Mouse (Mus musculus): ENCODE data around the gene Arhgap23. TPM values are rescaled to one million over a fixed set of nuclear protein-coding genes. Genes with fewer than 3 reads are reported as not detected.

Gene Arhgap23
- total and polyA plus RNA-seq, 3 experiments = 1.2 to 5.6 (median 4.2) TPM

- Histone ChIP-seq H3K27me3 (replicated peaks) (no peaks in the 10 kb centered on the region), H3K36me3 (replicated peaks in 1 of 2; ENCODE audit: control insufficient read depth in 1 of 2, insufficient read depth in 1 of 2, low read length in 1 of 2) (peaks cover 10 to 59% of the 10 kb centered on the region in 2 experiments), H3K9me3 (replicated peaks; ENCODE audit: low read length) (no peaks in the 10 kb centered on the region), H3K4me2 (ENCODE audit: insufficient read depth, low read depth, poor library complexity, severe bottlenecking) (no peak overlapping the region), H3K4me3 (replicated peaks in 1 of 3; ENCODE audit: low read depth in 2 of 3, low read length in 2 of 3, poor library complexity in 1 of 3) (no peak overlapping the region), H3K79me2 (replicated peaks; ENCODE audit: control insufficient read depth, extremely low read depth, insufficient read depth, poor library complexity, severe bottlenecking) (no peaks in the 10 kb centered on the region), H3K9ac (ENCODE audit: insufficient read depth, low read depth) (no peak overlapping the region), H3K4me1 (ENCODE audit: control insufficient read depth in 1 of 2, insufficient read depth in 2 of 2) (peaks cover 4 to 9% of the 10 kb centered on the region in 2 experiments), H3K27ac (ENCODE audit: insufficient read depth, low read depth) (no peak overlapping the region)
- in situ Hi-C loops (cut with MboI; ENCODE audit: low pct_ligation_motif_present, low pct_unique_long_range_greater_than_20kb, low sequenced_read_pairs) = loop anchor here (5.0 kb wide), 1 partner anchor 61 kb away; no protein-coding TSS in a partner anchor
- TF ChIP-seq SIN3A (IDR thresholded peaks at IDR 0.05; ENCODE audit: low read length) (peak; percentile 73), MAX (IDR thresholded peaks at IDR 0.05; ENCODE audit: low read length) (no peak), ELF1 (IDR thresholded peaks at IDR 0.05; ENCODE audit: low read depth, low read length) (peak; percentile 45), TBP (conservative IDR thresholded peaks at IDR 0.05; ENCODE audit: low read depth, low read length) (no peak), MAZ (IDR thresholded peaks at IDR 0.05; ENCODE audit: low read depth, low read length) (peak; percentile 75), MEF2A (IDR thresholded peaks at IDR 0.05; ENCODE audit: borderline replicate concordance, low read depth, low read length) (no peak), ZNF384 (IDR thresholded peaks at IDR 0.05; ENCODE audit: low read depth, low read length) (no peak), JUND (conservative IDR thresholded peaks at IDR 0.05; ENCODE audit: low read depth, low read length) (0 out of 2 replicates have a peak, but pooled peaks have one; percentile 37), USF1 (IDR thresholded peaks at IDR 0.05; ENCODE audit: low read depth, low read length) (no peak), POLR2A (IDR thresholded peaks at IDR 0.05; ENCODE audit: low read depth, low read length) (no peak), MXI1 (IDR thresholded peaks at IDR 0.05; ENCODE audit: low read depth, low read length) (0 out of 2 replicates have a peak, but pooled peaks have one; percentile 49), NRF1 (IDR thresholded peaks at IDR 0.05; ENCODE audit: low read depth, low read length) (0 out of 2 replicates have a peak, but pooled peaks have one; percentile 31), MAFK (IDR thresholded peaks at IDR 0.05; ENCODE audit: insufficient replicate concordance, low read length) (no peak), PAX5 (IDR thresholded peaks at IDR 0.05; ENCODE audit: low read length) (no peak), IRF4 (IDR thresholded peaks at IDR 0.05; ENCODE audit: low read depth, low read length) (peak; percentile 69; the same call in 1 of the 2 replicates), POLR2AphosphoS2 (IDR thresholded peaks at IDR 0.05; ENCODE audit: low read depth, low read length) (no peak), CHD2 (IDR thresholded peaks at IDR 0.05; ENCODE audit: low read length) (no peak), ETS1 (conservative IDR thresholded peaks at IDR 0.05; ENCODE audit: low read depth, low read length) (no peak), KAT2A (IDR thresholded peaks at IDR 0.05; ENCODE audit: insufficient replicate concordance, low read length) (no peak), CHD1 (IDR thresholded peaks at IDR 0.05; ENCODE audit: low read depth, low read length) (no peak), E2F4 (IDR thresholded peaks at IDR 0.05; ENCODE audit: insufficient replicate concordance, low read depth, low read length) (no peak), TCF12 (IDR thresholded peaks at IDR 0.05; ENCODE audit: low read depth, low read length) (peak; percentile 33; the same call in 1 of the 2 replicates), EP300 (IDR thresholded peaks at IDR 0.05; ENCODE audit: low read length) (no peak), NELFE (IDR thresholded peaks at IDR 0.05; ENCODE audit: low read depth, low read length) (peak; percentile 67; the same call in 1 of the 2 replicates), SMC3 (IDR thresholded peaks at IDR 0.05; ENCODE audit: low read depth, low read length) (peak; percentile 100), BHLHE40 (IDR thresholded peaks at IDR 0.05; ENCODE audit: low read depth, low read length) (0 out of 2 replicates have a peak, but pooled peaks have one; percentile 30), USF2 (conservative IDR thresholded peaks at IDR 0.05; ENCODE audit: low read depth, low read length) (no peak), RCOR1 (conservative IDR thresholded peaks at IDR 0.05; ENCODE audit: low read depth, low read length) (0 out of 2 replicates have a peak, but pooled peaks have one; percentile 41), RAD21 (IDR thresholded peaks at IDR 0.05; ENCODE audit: low read depth, low read length) (peak; percentile 100), MYC (IDR thresholded peaks at IDR 0.05; ENCODE audit: low read depth, low read length) (0 out of 2 replicates have a peak, but pooled peaks have one; percentile 29), ZMIZ1 (IDR thresholded peaks at IDR 0.05; ENCODE audit: low read depth, low read length) (no peak), CTCF (conservative IDR thresholded peaks at IDR 0.05 in 1 of 2, IDR thresholded peaks at IDR 0.05 in 1 of 2; ENCODE audit: low read depth in 2 of 2, low read length in 2 of 2) (peak; percentile 96 to 99), GABPA (IDR thresholded peaks at IDR 0.05; ENCODE audit: insufficient replicate concordance, low read depth, low read length) (no peak), ZC3H11A (IDR thresholded peaks at IDR 0.05; ENCODE audit: low read depth, low read length) (peak; percentile 99), JUN (IDR thresholded peaks at IDR 0.05; ENCODE audit: insufficient read depth, low read depth, low read length) (peak; percentile 30; the same call in 1 of the 2 replicates), HCFC1 (IDR thresholded peaks at IDR 0.05; ENCODE audit: low read depth, low read length) (no peak), ZKSCAN1 (IDR thresholded peaks at IDR 0.05; ENCODE audit: borderline replicate concordance, low read depth, low read length) (no peak), UBTF (IDR thresholded peaks at IDR 0.05; ENCODE audit: low read depth, low read length) (no peak)
- DNase-seq (ENCODE audit: extremely low read depth) = peak; percentile 95
- dilution Hi-C loops (cut with MboI; ENCODE audit: extremely low pct_ligation_motif_present, extremely low pct_unique_long_range_greater_than_20kb, low sequenced_read_pairs) = no loop called here
Observed at GRCm38 (mm10) chr11:97468639-97469287, 53.4 kb downstream of the Arhgap23 start.
